Mouse (Mus musculus) E14TG2a.4 (cell line): ENCODE measurements around the gene Sec24b.

Source experiments
- CTCF ChIP-seq: conservative IDR thresholded peaks from 2 replicates; pipeline ENCODE4 v1.5.1; 2014; ENCODE audit warnings: low read length
- NANOG ChIP-seq: IDR thresholded peaks from 2 replicates; pipeline ENCODE4 v1.6.1; 2014; ENCODE audit warnings: borderline replicate concordance, low read length, mixed read lengths

DNA sequence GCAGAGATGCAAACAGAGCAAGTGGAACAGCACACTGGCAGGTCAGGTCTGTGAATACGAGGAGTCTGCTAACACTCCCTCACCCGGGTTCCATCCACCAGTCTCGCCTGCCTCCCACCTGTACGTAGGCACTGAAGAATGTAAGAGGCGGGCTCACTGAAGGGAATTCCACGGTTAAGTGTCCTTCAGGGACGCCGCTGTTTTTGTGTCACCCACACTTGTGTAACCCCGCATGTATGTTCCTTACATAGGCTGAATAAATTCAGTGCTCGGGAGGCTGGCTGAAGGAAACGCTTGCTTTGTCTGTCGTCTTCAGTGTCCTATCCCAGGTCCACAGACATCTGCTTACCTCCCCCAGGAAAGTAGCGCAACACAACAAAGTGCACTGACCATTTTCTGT is 74.1 kb downstream of the Sec24b start:
- no peak for TF ChIP-seq CTCF
- TF ChIP-seq NANOG = no peak
